Mouse (Mus musculus) c-Kit-positive CD71-positive TER-119-positive erythroid progenitor cells, embryonic 14.5 days (primary cell): ENCODE data around the gene Olfr287.

Experiments
- DNase-seq: peaks from one replicate; pipeline ENCODE4 v3.0.0-alpha.2; 2013; ENCODE audit warnings: low spot score

Gene Olfr287

GRCm38 (mm10) chr15:98167645-98168621, 52.9 kb downstream of the Olfr287 start:
- peak; percentile 16 for DNase-seq

GRCm38 (mm10) chr15:98166963-98167644, 53.8 kb downstream of the Olfr287 start, which contains the start of gene Ccdc184:
Gene Ccdc184 (plus strand): TSS chr15:98167158.
- no peak for DNase-seq

DNA sequence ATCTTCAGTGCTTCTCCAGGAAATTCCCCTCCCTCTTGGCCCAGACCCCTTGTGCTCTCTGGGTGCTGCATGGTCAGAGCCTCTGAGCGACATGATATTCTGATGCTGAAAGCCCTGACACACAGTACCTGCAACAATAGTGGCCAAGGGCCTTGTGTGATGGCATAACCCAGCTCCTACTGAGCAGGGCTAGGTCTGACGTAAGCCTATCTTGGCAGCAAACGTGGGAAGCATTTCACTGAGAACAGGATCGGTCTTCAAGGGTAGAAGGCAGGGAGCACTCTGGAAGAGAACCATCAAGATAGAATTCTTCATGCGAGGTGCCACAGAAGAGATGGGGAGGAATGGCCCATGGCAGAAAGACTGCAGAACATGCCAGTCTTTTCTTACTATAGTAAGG, 55.3 kb downstream of the Olfr287 start, which contains the start of gene Asb8:
Gene Asb8, minus strand, starts transcription at position 101 of the 400 bp plus-strand sequence.
- DNase-seq, result no peak

- DNase-seq, result no peak
Observed at GRCm38 (mm10) chr15:98162561-98162960, 58.3 kb downstream of the Olfr287 start.

- no peak for DNase-seq
Observed at GRCm38 (mm10) chr15:98161026-98161805, 59.6 kb downstream of the Olfr287 start.

- DNase-seq, result no peak
Observed at GRCm38 (mm10) chr15:98157253-98157652, 63.6 kb downstream of the Olfr287 start.
